Mouse (Mus musculus) liver, embryonic 16.5 days (tissue): Measurements from ENCODE around the gene Mansc4. TPM values are rescaled to one million over a fixed set of nuclear protein-coding genes. Genes with fewer than 3 reads are reported as not detected.

Source experiments
- ATAC-seq: fragments of 200-750 bp; cut with Nextera tagmentation; 2 replicates; pipeline ENCODE4 v1.8.0; 2017; ENCODE audit warnings: low read depth, mild to moderate bottlenecking, moderate number of reproducible peaks, moderate library complexity
- H3K27ac ChIP-seq: fragments of 300-500 bp; sonication (generic); 2 replicates; pipeline ENCODE4 v1.5.1; 2014; ENCODE audit warnings: mild to moderate bottlenecking, low read length
- H3K27me3 ChIP-seq: fragments of 300-500 bp; sonication (generic); 2 replicates; pipeline ENCODE4 v1.6.1; 2014; ENCODE audit warnings: low read depth, low read length, mixed read lengths; ENCODE audit not compliant: control insufficient read depth, insufficient read depth
- H3K36me3 ChIP-seq: fragments of 300-500 bp; sonication (generic); 2 replicates; pipeline ENCODE4 v1.6.1; 2014; ENCODE audit warnings: mild to moderate bottlenecking; ENCODE audit not compliant: control insufficient read depth, insufficient read depth
- H3K4me1 ChIP-seq: fragments of 300-500 bp; sonication (generic); 2 replicates; pipeline ENCODE4 v1.6.1; 2014; ENCODE audit warnings: low read depth, low read length, mixed read lengths; ENCODE audit not compliant: control insufficient read depth
- H3K4me2 ChIP-seq: fragments of 300-500 bp; sonication (generic); 2 replicates; pipeline ENCODE4 v1.6.1; 2014; ENCODE audit warnings: low read depth, low read length, mixed read lengths
- H3K4me3 ChIP-seq: fragments of 300-500 bp; sonication (generic); 2 replicates; pipeline ENCODE4 v1.5.1; 2014; ENCODE audit warnings: low read depth, mild to moderate bottlenecking, low read length
- H3K9ac ChIP-seq: fragments of 300-500 bp; sonication (generic); 2 replicates; pipeline ENCODE4 v1.6.1; 2014; ENCODE audit warnings: low read depth, low read length
- H3K9me3 ChIP-seq: fragments of 300-500 bp; sonication (generic); replicated peaks from 2 replicates; pipeline ENCODE4 v1.6.1; 2016; ENCODE audit warnings: low read length; ENCODE audit not compliant: control insufficient read depth
- WGBS: fragments of 180-500 bp; shearing (Covaris S2); extraction: QIAGEN DNeasy Blood & Tissue Kit; methylation state at CpG from one replicate; pipeline ENCODE4 v1.1.7; 2014; ENCODE audit not compliant: insufficient replicate concordance; 5-methylcytosine and 5-hydroxymethylcytosine counted together
- polyA plus RNA-seq: library from polyadenylated mRNA; unstranded; fragments of >200 nt; fragmentation: Nextera tagmentation; extraction: Ambion mirVana; gene quantifications from 2 replicates; pipeline ENCODE4 v1.2.1, GENCODE M21; 2015

Mansc4 gene
- polyA plus RNA-seq, 1 experiment from 2014 or later: not detected

GRCm38 (mm10) chr6:147102293-147102692 lies 15.5 kb upstream of the Mansc4 start:
- Histone ChIP-seq H3K9ac (no peak overlapping the region), H3K4me2 (no peak overlapping the region), H3K36me3 (no peaks in the 10 kb centered on the region), H3K4me1 (no peaks in the 10 kb centered on the region), H3K4me3 (no peak overlapping the region), H3K9me3 (no peaks in the 10 kb centered on the region), H3K27me3 (no peaks in the 10 kb centered on the region), H3K27ac (no peak overlapping the region)
- no peak for ATAC-seq
- 70% methylated on average over 3 of the region's 3 CpGs for WGBS

DNA sequence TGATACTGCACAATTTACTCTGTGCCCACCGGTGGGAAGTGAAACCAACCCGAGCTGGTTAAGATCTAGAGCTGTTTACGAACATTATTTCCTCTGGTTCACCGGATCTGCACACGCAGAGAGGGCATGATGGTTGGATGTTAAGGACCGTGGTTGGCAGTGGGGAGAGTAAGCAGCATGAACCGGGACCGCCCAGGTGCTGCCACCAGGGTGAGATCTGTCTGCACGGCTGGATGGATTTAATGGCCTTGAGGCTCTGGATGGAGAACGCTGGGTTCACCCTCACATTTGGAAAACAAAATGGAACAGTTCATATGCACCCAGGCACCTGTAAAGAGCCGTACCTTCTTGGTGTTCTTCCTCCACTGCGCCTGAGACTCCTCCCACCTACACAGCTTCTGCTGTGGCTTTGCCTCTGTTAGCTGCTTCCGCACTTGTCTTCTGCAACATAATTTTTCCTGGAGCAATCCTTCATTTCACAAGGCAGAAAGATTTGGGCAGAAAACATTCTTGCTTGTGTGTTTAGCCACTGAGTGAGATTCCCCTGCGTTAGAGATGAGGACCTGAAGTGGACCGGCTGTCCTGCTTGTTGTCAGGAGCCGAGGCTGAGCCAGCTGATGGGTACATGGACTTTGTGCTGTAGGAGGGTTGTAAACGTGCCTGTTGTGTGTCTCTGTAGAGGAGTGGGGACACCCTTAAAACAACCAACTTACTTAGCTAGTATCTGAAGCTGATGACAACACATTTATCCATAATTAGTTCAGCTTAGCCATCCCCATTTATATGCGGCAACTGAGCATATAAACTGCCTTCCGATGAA lies 12.8 kb upstream of the Mansc4 start:
- ATAC-seq: peak; percentile 50; the same call in 1 of the 2 replicates
- no peaks in the 10 kb centered on the region for H3K9me3 ChIP-seq
- H3K9ac ChIP-seq: no peak overlapping the region
- WGBS: 71% methylated on average over 19 of the region's 19 CpGs
- no peaks in the 10 kb centered on the region for H3K27me3 ChIP-seq
- no peak overlapping the region for H3K4me2 ChIP-seq
- H3K36me3 ChIP-seq: no peaks in the 10 kb centered on the region
- H3K4me3 ChIP-seq: no peak overlapping the region
- H3K4me1 ChIP-seq: no peaks in the 10 kb centered on the region; the same call in 1 of the 2 replicates
- H3K27ac ChIP-seq: no peak overlapping the region

- ATAC-seq: no peak
- no peaks in the 10 kb centered on the region for H3K36me3 ChIP-seq
- no peak overlapping the region for H3K4me2 ChIP-seq
- no peak overlapping the region for H3K27ac ChIP-seq
- 47% methylated on average over 8 of the region's 8 CpGs for WGBS
- no peaks in the 10 kb centered on the region for H3K9me3 ChIP-seq
- no peak overlapping the region for H3K4me3 ChIP-seq
- no peak overlapping the region for H3K9ac ChIP-seq
- H3K27me3 ChIP-seq: no peaks in the 10 kb centered on the region
- H3K4me1 ChIP-seq: peaks cover 4% of the 10 kb centered on the region
Measured at GRCm38 (mm10) chr6:147097346-147097929, 10.6 kb upstream of the Mansc4 start.

DNA sequence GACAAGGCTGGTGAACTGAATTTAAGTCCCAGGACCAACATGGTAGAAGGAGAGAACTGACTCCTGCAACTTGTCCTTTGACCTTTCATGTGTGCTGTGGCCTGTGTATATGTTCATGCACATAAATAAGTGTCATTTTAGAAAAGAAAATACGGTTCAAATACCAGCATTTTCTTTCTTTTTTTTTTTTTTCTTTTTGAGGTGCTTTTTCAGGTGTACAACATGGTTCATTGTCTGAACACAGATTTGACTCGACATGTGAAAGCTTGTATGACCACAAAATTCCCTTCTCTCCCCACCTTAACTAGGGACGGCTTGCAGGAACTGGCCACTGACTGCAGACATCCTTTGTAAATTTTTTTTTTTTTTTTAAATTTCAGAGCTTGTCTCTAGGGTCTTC lies 10.1 kb upstream of the Mansc4 start:
- no peak overlapping the region for H3K4me3 ChIP-seq
- H3K27ac ChIP-seq: no peak overlapping the region
- no peaks in the 10 kb centered on the region for H3K27me3 ChIP-seq
- no peaks in the 10 kb centered on the region for H3K9me3 ChIP-seq
- 77% methylated on average over 3 of the region's 3 CpGs for WGBS
- no peak overlapping the region for H3K9ac ChIP-seq
- no peak for ATAC-seq
- no peaks in the 10 kb centered on the region for H3K36me3 ChIP-seq
- H3K4me1 ChIP-seq: peaks cover 6% of the 10 kb centered on the region
- no peak overlapping the region for H3K4me2 ChIP-seq

GRCm38 (mm10) chr6:147096109-147096508 lies 9.3 kb upstream of the Mansc4 start:
- no peak overlapping the region for H3K4me3 ChIP-seq
- H3K36me3 ChIP-seq: no peaks in the 10 kb centered on the region
- no peak overlapping the region for H3K4me2 ChIP-seq
- no peaks in the 10 kb centered on the region for H3K9me3 ChIP-seq
- 69% methylated on average over 4 of the region's 4 CpGs for WGBS
- peaks cover 6% of the 10 kb centered on the region for H3K4me1 ChIP-seq
- H3K9ac ChIP-seq: no peak overlapping the region
- no peak overlapping the region for H3K27ac ChIP-seq
- H3K27me3 ChIP-seq: no peaks in the 10 kb centered on the region
- ATAC-seq: no peak

- no peaks in the 10 kb centered on the region for H3K27me3 ChIP-seq
- peaks cover 8% of the 10 kb centered on the region for H3K4me1 ChIP-seq
- WGBS: 77% methylated on average over 7 of the region's 7 CpGs
- H3K9ac ChIP-seq: no peak overlapping the region
- no peaks in the 10 kb centered on the region for H3K36me3 ChIP-seq
- ATAC-seq: no peak
- no peak overlapping the region for H3K27ac ChIP-seq
- no peaks in the 10 kb centered on the region for H3K9me3 ChIP-seq
- H3K4me2 ChIP-seq: no peak overlapping the region
- no peak overlapping the region for H3K4me3 ChIP-seq
Measured at GRCm38 (mm10) chr6:147094771-147095170, 7.9 kb upstream of the Mansc4 start.

GRCm38 (mm10) chr6:147092136-147092535 lies 5.3 kb upstream of the Mansc4 start:
- 2% methylated on average over 15 of the region's 15 CpGs for WGBS
- Histone ChIP-seq H3K27ac (peak overlapping the region; percentile 76), H3K27me3 (no peaks in the 10 kb centered on the region), H3K4me1 (peaks cover 8% of the 10 kb centered on the region), H3K9me3 (no peaks in the 10 kb centered on the region), H3K36me3 (no peaks in the 10 kb centered on the region), H3K4me3 (peak overlapping the region; percentile 78), H3K9ac (peak overlapping the region; percentile 72), H3K4me2 (peak overlapping the region; percentile 80)
- no peak for ATAC-seq

GRCm38 (mm10) chr6:147091136-147092120 lies 4.6 kb upstream of the Mansc4 start, which contains the start of gene Klhl42:
Gene Klhl42 (plus strand): TSS chr6:147091379.
- peak within 1 kb of the TSS; percentile 78 for H3K4me3 ChIP-seq
- peak; percentile 87 for ATAC-seq
- under 1% methylated on average over 96 of the region's 99 CpGs for WGBS
- 0 out of 2 replicates have a peak, but pooled peaks cover 3% of the 10 kb centered on the region for H3K27me3 ChIP-seq
- peaks cover 8% of the 10 kb centered on the region for H3K4me1 ChIP-seq
- H3K9ac ChIP-seq: peak within 1 kb of the TSS; percentile 72
- no peaks in the 10 kb centered on the region for H3K36me3 ChIP-seq
- H3K27ac ChIP-seq: peak within 1 kb of the TSS; percentile 76
- H3K4me2 ChIP-seq: peak within 1 kb of the TSS; percentile 80
- no peaks in the 10 kb centered on the region for H3K9me3 ChIP-seq
